Mouse (Mus musculus): ENCODE data around the gene Igfbp2.

DNA sequence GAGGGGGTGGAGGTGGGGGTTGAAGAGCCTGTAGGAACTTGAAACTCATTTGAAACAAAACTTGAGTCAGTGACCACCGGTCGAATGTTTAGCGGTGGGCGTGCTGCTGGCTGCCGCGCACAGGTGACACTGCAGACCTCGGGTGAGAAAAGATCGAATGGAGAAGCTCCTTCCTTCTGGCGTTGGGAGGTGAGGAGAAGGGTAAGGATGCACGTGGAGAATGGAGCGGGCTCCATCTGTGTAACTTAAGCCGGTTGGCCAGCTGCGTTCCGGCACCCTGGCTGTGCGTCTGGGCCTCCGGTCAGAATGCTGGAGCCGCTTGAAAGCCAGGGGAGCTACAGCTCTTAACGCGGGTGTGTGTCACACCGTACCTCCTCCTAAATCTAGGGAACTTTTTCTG is 983 bp downstream of the Igfbp2 start:
- TF ChIP-seq CTCF (IDR thresholded peaks at IDR 0.05; ENCODE audit: low read depth) (no peak), EP300 (IDR thresholded peaks at IDR 0.05; ENCODE audit: low read depth) (no peak)
